Mouse (Mus musculus): ENCODE data around the gene Rtkn2.
A peak's percentile ranks its signal among the peaks of the same experiment; 100 is the strongest.

Gene Rtkn2

GRCm38 (mm10) chr10:67996171-67996570, 16.8 kb downstream of the Rtkn2 start:
- peak; percentile 24 to 33 for DNase-seq

GRCm38 (mm10) chr10:67998116-67998635, 18.8 kb downstream of the Rtkn2 start:
- peak; percentile 70 to 79 for DNase-seq

- no peak for DNase-seq
Observed at GRCm38 (mm10) chr10:67999170-67999569, 19.8 kb downstream of the Rtkn2 start.

GRCm38 (mm10) chr10:68001456-68001855, 22.1 kb downstream of the Rtkn2 start:
- DNase-seq = no peak

GRCm38 (mm10) chr10:68003651-68004422, 24.5 kb downstream of the Rtkn2 start:
- peak; percentile 15 to 20 for DNase-seq

GRCm38 (mm10) chr10:68005404-68005803, 26.0 kb downstream of the Rtkn2 start:
- DNase-seq = no peak

- no peak for DNase-seq
Observed at GRCm38 (mm10) chr10:68006491-68006890, 27.1 kb downstream of the Rtkn2 start.

GRCm38 (mm10) chr10:68007103-68007502, 27.7 kb downstream of the Rtkn2 start:
- no peak for DNase-seq

- DNase-seq = peak in 1 of 2 experiments; percentile 29
Observed at GRCm38 (mm10) chr10:68008198-68008955, 29.0 kb downstream of the Rtkn2 start.

- no peak for DNase-seq
Observed at GRCm38 (mm10) chr10:68009301-68009700, 29.9 kb downstream of the Rtkn2 start.

- DNase-seq = no peak
Observed at GRCm38 (mm10) chr10:68009867-68010266, 30.5 kb downstream of the Rtkn2 start.

GRCm38 (mm10) chr10:68013137-68013536, 33.8 kb downstream of the Rtkn2 start:
- peak; percentile 28 to 37 for DNase-seq

GRCm38 (mm10) chr10:68020755-68021154, 41.4 kb downstream of the Rtkn2 start:
- no peak for DNase-seq

GRCm38 (mm10) chr10:68025660-68026059, 46.3 kb downstream of the Rtkn2 start:
- DNase-seq = no peak

GRCm38 (mm10) chr10:68028327-68029080, 49.1 kb downstream of the Rtkn2 start:
- no peak for DNase-seq

- no peak for DNase-seq
Observed at GRCm38 (mm10) chr10:68029081-68029626, 49.8 kb downstream of the Rtkn2 start.

GRCm38 (mm10) chr10:68030027-68030426, 50.7 kb downstream of the Rtkn2 start:
- DNase-seq = peak; percentile 36 to 57

- no peak for DNase-seq
Observed at GRCm38 (mm10) chr10:68035707-68036367, 56.5 kb downstream of the Rtkn2 start.

- DNase-seq = peak in 1 of 2 experiments; percentile 26
Observed at GRCm38 (mm10) chr10:68036368-68036980, 57.1 kb downstream of the Rtkn2 start.

- no peak for DNase-seq
Observed at GRCm38 (mm10) chr10:68038997-68039624, 59.7 kb downstream of the Rtkn2 start.

GRCm38 (mm10) chr10:68039641-68040205, 60.4 kb downstream of the Rtkn2 start:
- no peak for DNase-seq
